Mouse (Mus musculus) 3134 (cell line): ENCODE results near the gene H6pd.
A peak's percentile ranks its signal among the peaks of the same experiment; 100 is the strongest.

Experiments used
- DNase-seq: peaks from one replicate; pipeline ENCODE4 v3.0.0-alpha.2; 2011; ENCODE audit warnings: low spot score; ENCODE audit not compliant: insufficient read length; ENCODE audit errors: extremely low read depth

The H6pd gene

GRCm38 (mm10) chr4:149978820-149979219 lies 30.0 kb downstream of the H6pd start:
- DNase-seq = no peak

- DNase-seq = no peak
Observed at GRCm38 (mm10) chr4:149977801-149978544, 30.9 kb downstream of the H6pd start.

DNA sequence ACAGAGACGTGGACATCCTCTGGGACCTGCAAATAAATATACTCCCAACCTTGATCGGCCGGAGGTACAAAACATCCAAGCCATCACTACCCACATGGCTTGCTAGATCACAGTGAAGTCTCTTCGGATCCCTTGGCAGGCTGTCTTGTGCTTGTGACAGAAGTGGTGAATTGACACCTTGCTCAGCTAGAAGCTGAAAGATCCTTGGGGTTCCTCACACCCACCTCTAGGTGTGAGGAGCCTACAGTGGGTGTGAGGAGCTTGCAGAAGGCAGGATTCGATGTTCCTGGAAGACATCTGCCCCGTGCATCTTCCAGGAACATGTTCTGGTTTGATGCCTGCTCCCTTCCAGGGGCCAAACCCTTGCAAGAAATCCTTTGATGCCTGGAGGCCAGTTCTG lies 31.6 kb downstream of the H6pd start:
- DNase-seq = no peak

- DNase-seq = no peak
Observed at GRCm38 (mm10) chr4:149975730-149976254, 33.0 kb downstream of the H6pd start.

DNA sequence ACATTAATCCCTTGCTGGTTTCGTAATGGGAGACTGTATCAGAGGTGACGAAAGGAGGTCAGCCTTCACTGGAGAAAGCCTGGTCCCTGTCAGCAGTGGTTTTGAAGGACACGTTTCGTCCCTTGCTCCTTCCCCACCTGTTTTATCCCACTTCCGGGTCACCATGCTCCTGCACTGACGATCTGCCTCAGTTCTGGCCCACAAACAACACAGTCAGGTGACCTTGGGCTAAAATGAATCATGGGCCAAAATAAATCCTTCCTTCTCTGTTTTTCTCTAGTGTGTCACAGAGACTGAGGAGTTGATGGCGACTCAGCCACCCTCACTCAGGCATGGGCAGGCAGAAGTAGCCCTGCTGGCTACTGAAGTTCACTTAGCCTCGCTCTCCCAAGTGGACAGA lies 33.5 kb downstream of the H6pd start:
- no peak for DNase-seq

DNA sequence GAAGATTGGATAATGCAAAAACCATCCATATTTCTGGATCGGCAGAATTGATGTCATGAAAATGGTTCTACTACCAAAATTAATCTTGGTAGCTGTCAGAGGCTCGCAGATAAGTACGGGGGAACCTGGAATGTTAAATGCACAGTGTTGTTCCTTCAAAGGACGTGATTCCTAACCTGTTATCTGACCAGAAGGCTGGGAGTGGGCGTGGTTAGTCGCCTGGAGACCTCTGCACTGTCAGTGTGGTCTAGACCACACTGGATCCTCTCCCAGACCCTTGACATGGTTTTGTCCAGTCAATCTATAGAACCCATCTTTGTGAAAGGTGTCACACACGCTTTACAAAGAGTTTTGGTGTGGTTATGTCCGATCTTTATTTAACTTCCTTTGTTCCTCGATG lies 37.4 kb downstream of the H6pd start:
- DNase-seq = no peak

- DNase-seq = no peak
Observed at GRCm38 (mm10) chr4:149968526-149968925, 40.3 kb downstream of the H6pd start.

DNA sequence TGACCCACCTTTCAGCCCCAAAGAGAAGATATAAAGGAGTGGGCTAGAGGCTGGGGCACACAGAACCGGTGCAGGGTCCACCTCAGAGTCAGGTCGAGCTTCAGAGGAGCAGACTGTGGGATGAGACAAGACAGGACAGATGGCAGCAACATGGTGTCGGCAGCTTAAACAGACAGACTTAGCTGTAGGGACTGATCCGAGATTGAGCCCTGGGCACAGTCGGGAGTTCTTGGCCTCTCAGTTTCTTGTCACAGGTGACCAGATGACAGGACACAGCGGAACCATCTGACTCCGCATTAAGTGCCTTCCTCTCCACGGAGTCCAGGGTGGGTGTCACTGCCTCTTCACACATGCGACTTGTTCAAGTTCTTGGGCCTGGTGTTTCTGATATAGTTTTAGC lies 41.9 kb downstream of the H6pd start:
- DNase-seq = no peak

DNA sequence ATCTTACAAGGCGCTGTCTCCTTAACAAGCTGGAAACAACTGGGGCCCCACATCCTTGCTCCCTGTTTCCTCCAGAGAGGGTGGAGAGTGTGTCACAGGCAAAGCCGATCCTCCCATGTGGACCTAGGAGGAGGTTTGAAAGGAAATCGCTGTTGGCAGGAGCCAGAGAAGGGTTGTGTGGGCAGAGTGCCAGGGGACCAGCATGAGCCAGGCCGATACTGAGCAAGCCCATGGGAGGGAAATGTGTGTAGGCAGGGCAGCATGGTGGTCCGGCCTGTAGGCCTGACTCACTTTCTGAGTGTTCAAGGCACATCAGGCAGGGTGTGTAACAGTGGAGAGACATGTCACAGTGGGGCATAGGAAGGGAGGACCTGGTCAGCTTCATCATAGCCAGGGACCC lies 42.6 kb downstream of the H6pd start:
- peak; percentile 43 for DNase-seq

DNA sequence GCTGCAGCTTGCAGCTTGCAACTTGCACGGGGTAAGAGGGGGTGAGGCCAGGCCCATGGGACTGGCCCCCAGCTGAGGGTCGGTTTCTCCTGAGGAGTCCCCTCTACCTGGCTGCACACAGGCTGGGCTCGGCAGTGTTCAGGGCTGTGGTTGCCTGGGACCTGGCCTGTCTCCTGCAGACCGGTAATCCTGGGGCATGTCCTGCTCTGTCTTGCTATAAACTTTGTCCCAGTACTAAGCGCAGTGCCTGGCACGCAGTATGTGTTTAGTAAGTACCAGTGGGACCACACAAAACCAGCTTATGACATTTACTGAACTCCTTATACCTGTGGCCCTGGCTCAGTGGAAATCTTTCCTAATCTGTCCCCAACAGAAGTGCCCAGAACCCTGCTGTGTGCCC lies 43.2 kb downstream of the H6pd start:
- DNase-seq = no peak

DNA sequence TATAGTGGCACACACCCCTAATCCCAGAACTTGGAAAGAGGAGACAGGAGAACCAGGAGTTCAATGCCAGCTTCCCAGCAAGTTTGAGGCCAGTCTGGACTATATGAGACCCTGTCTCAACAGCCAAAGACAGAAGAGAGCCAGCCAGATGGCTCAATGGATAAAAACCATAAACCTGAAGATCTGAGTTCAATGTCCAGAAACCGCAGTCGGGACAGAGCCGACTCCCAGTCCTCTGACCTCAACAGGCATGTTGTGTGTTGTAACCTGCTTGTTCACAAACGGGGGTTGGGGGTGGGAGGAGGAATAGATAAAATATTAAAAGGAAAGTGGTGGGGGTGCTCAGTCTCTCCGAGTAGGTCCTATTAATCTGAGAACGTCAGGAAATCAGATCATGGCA lies 43.6 kb downstream of the H6pd start:
- DNase-seq = no peak

DNA sequence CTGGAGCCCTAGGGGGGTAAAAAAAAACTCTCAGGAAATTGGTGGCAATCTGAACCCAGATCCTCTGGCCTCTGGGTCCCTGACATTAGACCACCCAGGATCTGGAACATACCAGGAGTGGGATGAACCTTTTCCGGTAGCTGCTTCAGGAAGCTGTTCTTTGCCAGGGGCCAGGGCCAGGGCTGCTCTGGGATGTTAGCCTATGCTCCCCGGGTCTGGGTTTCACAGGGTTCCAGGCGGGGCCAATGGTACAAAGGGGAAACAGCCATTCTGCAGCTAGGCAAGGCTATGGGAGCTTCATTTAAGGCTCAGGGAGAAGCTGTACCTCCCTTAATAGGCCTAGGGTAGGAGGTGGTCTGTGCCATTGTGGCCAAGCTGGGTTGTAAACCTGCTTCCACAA lies 44.1 kb downstream of the H6pd start:
- DNase-seq = no peak

GRCm38 (mm10) chr4:149964285-149964684 lies 44.5 kb downstream of the H6pd start:
- no peak for DNase-seq

- no peak for DNase-seq
Observed at GRCm38 (mm10) chr4:149960391-149960790, 48.4 kb downstream of the H6pd start.

DNA sequence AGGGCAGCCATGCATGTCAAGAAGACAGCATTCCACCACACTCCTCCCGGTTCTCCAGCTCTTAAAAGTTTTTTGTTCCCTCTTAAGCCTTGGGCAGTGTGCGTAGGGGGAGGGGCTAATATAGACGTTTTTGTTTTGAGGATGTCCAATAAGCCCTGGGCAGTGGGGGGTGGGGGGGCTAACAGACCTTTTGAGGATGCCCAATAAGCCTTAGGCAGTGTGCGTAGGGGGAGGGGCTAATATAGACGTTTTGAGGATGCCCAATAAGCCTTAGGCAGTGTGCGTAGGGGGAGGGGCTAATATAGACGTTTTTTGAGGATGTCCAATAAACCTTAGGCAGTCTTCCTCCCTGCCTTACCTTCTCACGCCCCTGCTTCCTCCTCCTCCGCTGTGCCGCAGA lies 49.0 kb downstream of the H6pd start:
- DNase-seq = no peak

GRCm38 (mm10) chr4:149958566-149958965 lies 50.3 kb downstream of the H6pd start:
- DNase-seq = no peak

GRCm38 (mm10) chr4:149956048-149956447 lies 52.8 kb downstream of the H6pd start:
- DNase-seq = no peak

DNA sequence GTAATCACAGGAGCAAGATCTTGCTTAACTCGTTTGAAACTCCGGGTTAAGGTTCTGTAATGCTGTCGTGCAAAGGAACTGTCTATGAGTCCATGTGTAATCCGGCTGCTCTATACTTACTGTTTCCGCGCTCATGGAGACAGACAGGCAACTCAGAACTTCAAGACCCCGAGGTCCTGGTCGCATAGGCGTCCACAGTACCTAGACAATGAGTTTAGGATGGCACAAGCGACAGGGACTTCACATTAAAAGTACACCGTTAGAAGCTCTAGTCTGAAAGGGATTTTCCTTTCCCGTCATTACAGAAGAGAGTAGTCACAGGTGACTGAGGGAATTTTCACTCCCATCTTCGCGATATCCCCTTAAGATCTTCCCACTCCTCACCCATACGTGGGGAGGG lies 53.2 kb downstream of the H6pd start:
- DNase-seq = no peak

- peak; percentile 95 for DNase-seq
Observed at GRCm38 (mm10) chr4:149954893-149955439, 53.9 kb downstream of the H6pd start, which contains the start of gene Spsb1. Gene Spsb1 (minus strand): TSS chr4:149955043.

DNA sequence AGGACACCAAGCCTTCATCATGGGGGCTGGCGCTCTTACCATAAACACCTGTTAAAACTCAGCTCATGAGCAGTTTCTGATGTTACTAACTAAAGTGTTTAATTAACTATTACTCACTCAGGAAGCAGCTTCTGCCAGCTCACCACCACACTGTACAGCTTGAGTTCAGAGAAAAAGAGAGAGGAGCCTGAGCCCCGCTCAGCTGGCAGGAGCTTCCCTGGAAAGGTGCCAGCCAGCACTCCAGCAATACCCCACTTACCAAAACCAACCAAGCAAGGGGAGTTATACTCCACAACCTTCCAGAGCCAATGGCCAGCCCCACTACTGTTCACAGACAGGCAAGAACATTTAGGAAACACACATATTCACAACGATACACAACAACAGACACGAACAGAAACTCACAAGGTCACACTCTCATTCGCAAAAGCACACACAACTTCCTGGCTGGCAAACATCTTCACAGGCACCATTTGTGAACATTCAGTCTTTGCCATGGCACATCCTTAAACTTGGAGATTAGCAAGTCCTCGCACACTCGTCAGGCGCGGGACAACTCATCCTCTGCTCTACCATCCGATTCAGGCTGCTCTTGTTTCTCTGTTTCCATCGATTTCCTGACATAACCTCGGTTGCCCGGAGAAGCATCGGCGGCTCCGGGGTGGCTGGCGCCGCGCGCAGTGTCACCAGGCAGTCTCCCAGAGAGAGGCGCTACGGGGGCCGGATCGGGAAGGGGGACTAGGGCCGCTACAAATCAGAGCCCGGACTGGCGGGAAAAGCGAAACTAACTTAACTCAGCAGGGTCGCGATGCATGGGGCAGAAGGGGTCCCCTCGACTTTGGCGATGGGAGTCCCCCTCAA lies 55.0 kb downstream of the H6pd start:
- DNase-seq = peak; percentile 64

- DNase-seq = no peak
Observed at GRCm38 (mm10) chr4:149952201-149952600, 56.6 kb downstream of the H6pd start.
